Mouse (Mus musculus) stomach, postnatal 0 days (tissue): ENCODE measurements around the gene Pkmyt1.

ENCODE experiments used
- CTCF ChIP-seq: IDR thresholded peaks from 2 replicates; pipeline ENCODE4 v1.5.1; 2016; ENCODE audit warnings: antibody characterized with exemption, low read depth, mild to moderate bottlenecking, moderate library complexity
- EP300 ChIP-seq: optimal IDR thresholded peaks from 2 replicates; pipeline ENCODE3; 2016; ENCODE audit warnings: antibody characterized with exemption

- TF ChIP-seq CTCF (no peak), EP300 (no peak)
Observed at GRCm38 (mm10) chr17:23770896-23771283, 44.8 kb downstream of the Pkmyt1 start.
